Mouse (Mus musculus): ENCODE measurements around the gene Maml2. TPM values are rescaled to one million over a fixed set of nuclear protein-coding genes. Genes with fewer than 3 reads are reported as not detected.
A peak's percentile ranks its signal among the peaks of the same experiment; 100 is the strongest.

Gene Maml2
- polyA plus RNA-seq, 1 experiment: 12.3 TPM

DNA sequence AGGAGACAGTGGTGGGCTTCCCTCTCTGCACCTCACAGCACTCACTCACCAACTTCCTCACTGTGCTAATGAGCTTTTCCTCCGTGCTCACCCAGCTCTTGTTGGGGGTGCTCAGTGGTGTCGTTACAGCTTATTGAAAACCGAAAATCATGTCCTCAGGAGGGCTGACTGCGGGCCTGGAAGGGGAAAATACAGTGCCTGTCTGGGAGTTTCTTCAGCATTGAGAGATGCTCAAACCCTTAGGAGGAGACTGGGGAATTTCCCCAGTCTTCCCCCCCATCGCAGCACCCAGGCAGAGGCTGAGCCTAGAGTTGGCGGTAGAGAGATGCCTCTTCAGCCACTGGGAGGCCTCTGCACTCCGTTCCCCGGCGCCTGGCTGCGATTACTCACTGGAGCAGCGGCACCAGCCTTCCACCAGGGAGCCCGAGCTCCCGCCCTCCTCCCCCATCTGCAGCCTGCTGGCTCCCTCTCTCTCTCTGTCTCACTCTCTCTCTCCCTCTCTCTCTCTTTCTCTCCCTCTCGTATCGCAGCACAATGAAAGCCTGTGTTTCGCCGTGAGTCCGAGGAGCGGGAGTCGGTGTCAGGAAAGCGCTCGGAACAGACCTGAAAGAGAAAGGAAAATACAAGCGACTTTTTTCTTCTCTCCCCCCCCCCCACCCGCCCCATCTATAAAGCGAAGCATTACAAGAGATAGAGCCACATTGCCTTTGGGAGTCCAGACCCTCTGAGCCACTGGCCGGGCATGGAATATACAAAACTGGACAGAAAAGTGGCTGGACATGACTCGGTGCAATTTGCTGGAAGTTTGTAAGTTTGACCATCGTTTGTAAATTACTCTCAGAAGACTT, 1.3 kb upstream of the Maml2 start:
- peak; percentile 56 for TF ChIP-seq CTCF (IDR thresholded peaks at IDR 0.05; ENCODE audit: borderline replicate concordance, insufficient read depth, low read depth, low read length)
- peak; percentile 47; the same call in 1 of the 2 replicates for TF ChIP-seq POLR2A (IDR thresholded peaks at IDR 0.05; ENCODE audit: borderline replicate concordance, insufficient read depth, low read length)
- WGBS: under 1% methylated on average over 28 of the region's 28 CpGs
- Histone ChIP-seq H3K4me1 (ENCODE audit: control insufficient read depth, insufficient read depth, low read length) (peaks cover 1% of the 10 kb centered on the region; the same call in 1 of the 2 replicates), H3K4me3 (replicated peaks; ENCODE audit: insufficient read depth, low read depth, low read length) (peak overlapping the region; percentile 89), H3K27me3 (ENCODE audit: control insufficient read depth, insufficient read depth, low read length) (no peaks in the 10 kb centered on the region), H3K27ac (ENCODE audit: insufficient read depth, low read length) (peak overlapping the region; percentile 81)
- peak; percentile 86 to 89 for DNase-seq

DNA sequence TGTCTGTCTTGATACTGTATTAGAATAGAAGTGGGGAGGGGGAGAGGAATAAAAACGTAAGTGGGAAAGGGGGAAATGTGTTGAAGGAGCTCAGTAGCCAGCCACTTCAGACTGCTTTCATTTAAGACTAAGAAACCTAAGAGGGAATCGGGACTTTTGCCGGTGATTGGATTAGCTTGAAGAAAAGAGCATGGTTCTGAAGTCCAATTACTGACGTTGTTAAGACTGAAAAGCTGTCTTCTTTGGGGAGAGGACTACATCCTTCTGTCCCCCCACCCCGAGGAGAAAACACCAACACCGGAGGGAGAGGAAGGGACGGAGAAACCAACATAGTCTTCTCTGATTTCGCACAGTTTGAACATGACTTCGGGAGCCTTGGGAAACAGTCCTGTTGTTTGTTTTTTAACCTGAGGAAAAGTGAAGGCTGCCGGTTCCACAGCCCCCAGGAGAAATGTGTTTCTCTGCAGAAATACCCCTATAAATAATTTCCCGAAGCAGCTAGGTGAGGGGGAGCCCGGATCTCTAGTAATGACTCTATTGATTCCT, 562 bp upstream of the Maml2 start:
- H3K27ac ChIP-seq (ENCODE audit: insufficient read depth, low read length): peak overlapping the region; percentile 61; the same call in 1 of the 2 replicates
- under 1% methylated on average over 12 of the region's 12 CpGs for WGBS
- peak overlapping the region; percentile 89 for H3K4me3 ChIP-seq (replicated peaks; ENCODE audit: insufficient read depth, low read depth, low read length)
- no peaks in the 10 kb centered on the region for H3K27me3 ChIP-seq (ENCODE audit: control insufficient read depth, insufficient read depth, low read length)
- DNase-seq: peak in 1 of 2 experiments; percentile 44
- H3K4me1 ChIP-seq (ENCODE audit: control insufficient read depth, insufficient read depth, low read length): peaks cover 3% of the 10 kb centered on the region; the same call in 1 of the 2 replicates
- no peak for TF ChIP-seq CTCF (IDR thresholded peaks at IDR 0.05; ENCODE audit: borderline replicate concordance, insufficient read depth, low read depth, low read length)
- no peak for TF ChIP-seq POLR2A (IDR thresholded peaks at IDR 0.05; ENCODE audit: borderline replicate concordance, insufficient read depth, low read length)

DNA sequence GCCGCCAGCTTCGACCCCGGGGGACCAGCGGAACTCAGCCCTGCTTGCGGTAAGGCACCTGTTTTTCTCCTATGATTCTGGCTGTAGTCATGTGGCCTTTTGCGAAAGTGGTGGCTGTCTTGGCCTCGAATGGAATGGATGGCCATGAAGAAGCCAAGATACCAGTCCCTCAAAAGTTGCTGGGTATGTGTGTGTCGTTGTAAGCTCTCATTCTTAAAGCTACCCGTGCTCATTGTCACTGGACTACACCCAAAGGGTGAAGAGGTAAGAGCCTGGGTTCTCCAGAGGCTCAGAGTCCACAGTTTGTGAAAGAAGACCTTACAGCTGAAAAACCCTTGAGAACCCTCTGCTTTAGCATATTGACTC, 739 bp downstream of the Maml2 start:
- Histone ChIP-seq H3K27me3 (ENCODE audit: control insufficient read depth, insufficient read depth, low read length) (no peaks in the 10 kb centered on the region), H3K4me1 (ENCODE audit: control insufficient read depth, insufficient read depth, low read length) (peaks cover 3% of the 10 kb centered on the region; the same call in 1 of the 2 replicates), H3K4me3 (replicated peaks; ENCODE audit: insufficient read depth, low read depth, low read length) (peak overlapping the region; percentile 89), H3K27ac (ENCODE audit: insufficient read depth, low read length) (peak overlapping the region; percentile 40)
- no peak for TF ChIP-seq CTCF (IDR thresholded peaks at IDR 0.05; ENCODE audit: borderline replicate concordance, insufficient read depth, low read depth, low read length)
- TF ChIP-seq POLR2A (IDR thresholded peaks at IDR 0.05; ENCODE audit: borderline replicate concordance, insufficient read depth, low read length): no peak
- 4% methylated on average over 9 of the region's 9 CpGs for WGBS
- DNase-seq: no peak

DNA sequence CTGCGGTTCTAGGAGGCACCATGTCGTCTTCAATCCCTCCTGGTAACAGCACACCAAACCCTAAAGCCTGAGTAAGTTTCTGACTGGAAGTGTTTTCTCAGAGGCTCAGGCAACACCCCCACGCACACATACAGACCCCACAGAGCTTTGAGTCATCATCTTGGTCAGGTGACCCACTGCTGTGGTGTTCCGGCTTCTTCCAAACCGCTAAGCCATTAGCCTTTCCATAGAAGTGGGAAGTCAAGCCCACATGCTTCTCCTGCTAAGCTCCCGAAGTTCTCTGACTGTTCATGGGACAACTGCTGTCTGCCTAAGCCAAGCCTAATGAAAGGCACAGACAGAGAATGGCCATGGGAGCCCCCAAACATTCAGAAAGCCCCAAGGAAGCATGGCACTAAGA, 1.4 kb downstream of the Maml2 start:
- peaks cover 7% of the 10 kb centered on the region; the same call in 1 of the 2 replicates for H3K4me1 ChIP-seq (ENCODE audit: control insufficient read depth, insufficient read depth, low read length)
- 19% methylated on average over 6 of the region's 6 CpGs for WGBS
- peak overlapping the region; percentile 49 for H3K4me3 ChIP-seq (replicated peaks; ENCODE audit: insufficient read depth, low read depth, low read length)
- H3K27ac ChIP-seq (ENCODE audit: insufficient read depth, low read length): peak overlapping the region; percentile 46
- TF ChIP-seq CTCF (IDR thresholded peaks at IDR 0.05; ENCODE audit: borderline replicate concordance, insufficient read depth, low read depth, low read length) (no peak), POLR2A (IDR thresholded peaks at IDR 0.05; ENCODE audit: borderline replicate concordance, insufficient read depth, low read length) (no peak)
- peak; percentile 42 to 43 for DNase-seq
- no peaks in the 10 kb centered on the region for H3K27me3 ChIP-seq (ENCODE audit: control insufficient read depth, insufficient read depth, low read length)

DNA sequence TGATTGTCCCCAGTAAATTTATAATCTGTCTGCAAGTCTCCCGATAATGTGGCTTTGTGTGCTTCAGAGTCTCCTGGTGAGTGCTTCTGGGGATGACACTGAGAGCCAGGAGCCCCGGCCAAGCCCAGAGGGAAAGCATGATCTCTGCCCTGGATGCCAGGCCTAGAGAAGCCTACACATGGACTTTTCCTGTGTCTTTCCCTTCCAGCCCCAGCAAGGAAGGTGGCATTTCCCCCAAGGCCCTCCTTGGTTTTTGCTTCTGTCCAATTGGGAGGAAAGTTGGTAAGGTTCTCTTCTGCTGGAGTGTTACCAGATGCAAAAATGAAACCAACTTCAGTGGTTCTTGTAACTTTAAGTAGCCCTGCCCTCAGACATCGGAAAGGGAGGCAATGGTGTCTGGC, 2.3 kb downstream of the Maml2 start:
- peak overlapping the region; percentile 25; the same call in 1 of the 2 replicates for H3K27ac ChIP-seq (ENCODE audit: insufficient read depth, low read length)
- DNase-seq: peak; percentile 42 to 49
- WGBS: 4% methylated on average over 3 of the region's 3 CpGs

DNA sequence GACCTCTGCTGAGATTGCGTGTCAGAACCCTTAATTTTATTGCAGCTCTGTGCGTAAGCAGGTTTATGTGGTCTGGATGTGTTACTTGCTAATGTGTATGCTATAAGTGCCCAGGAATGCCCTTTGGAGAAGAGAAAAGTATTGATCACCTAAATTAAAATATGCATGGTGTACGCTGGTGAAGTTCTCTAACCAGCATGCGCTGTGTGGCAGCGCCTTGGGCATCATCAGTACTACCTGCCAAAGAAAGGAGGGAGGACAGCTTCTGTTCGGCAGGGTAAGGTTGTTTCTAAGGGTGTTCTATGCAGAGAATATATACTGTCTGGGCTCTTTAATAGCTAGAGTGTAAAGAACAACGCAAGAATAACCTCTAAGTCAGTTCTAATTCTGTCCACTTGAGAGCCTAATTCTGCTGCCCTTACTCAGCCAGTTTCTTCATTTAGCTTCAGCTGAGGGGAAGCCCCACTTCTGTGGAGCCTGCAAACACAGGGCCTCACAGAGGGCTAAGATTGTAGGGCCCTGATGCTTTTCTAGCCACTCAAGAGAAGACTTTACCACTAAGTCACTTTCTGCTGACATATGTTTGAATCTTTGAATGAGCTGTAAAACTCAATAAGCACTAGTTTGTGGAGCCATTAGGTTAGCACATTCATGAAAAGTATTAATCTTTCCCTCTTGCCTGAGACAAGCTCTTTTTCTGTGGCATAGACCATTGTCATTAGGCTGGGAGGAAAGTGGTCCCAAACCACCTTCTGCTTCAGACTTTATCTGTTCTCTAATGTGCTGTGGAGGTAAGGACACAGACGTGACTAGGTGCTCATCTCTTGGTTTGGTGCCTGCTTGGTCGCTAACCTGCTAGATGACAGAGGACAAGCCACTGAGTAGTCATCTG, 3.4 kb downstream of the Maml2 start:
- 31% methylated on average over 9 of the region's 9 CpGs for WGBS
- no peak for TF ChIP-seq CTCF (IDR thresholded peaks at IDR 0.05; ENCODE audit: borderline replicate concordance, insufficient read depth, low read depth, low read length)
- TF ChIP-seq POLR2A (IDR thresholded peaks at IDR 0.05; ENCODE audit: borderline replicate concordance, insufficient read depth, low read length): no peak
- H3K27me3 ChIP-seq (ENCODE audit: control insufficient read depth, insufficient read depth, low read length): no peaks in the 10 kb centered on the region
- peak; percentile 28 for DNase-seq
- H3K4me3 ChIP-seq (replicated peaks; ENCODE audit: insufficient read depth, low read depth, low read length): peak overlapping the region; percentile 43
- no peak overlapping the region; the same call in 1 of the 2 replicates for H3K27ac ChIP-seq (ENCODE audit: insufficient read depth, low read length)
- peaks cover 7% of the 10 kb centered on the region; the same call in 1 of the 2 replicates for H3K4me1 ChIP-seq (ENCODE audit: control insufficient read depth, insufficient read depth, low read length)

More for the DNA sequence above, 2.3 kb downstream of the Maml2 start:
- Histone ChIP-seq H3K27me3 (ENCODE audit: control insufficient read depth, insufficient read depth, low read length) (no peaks in the 10 kb centered on the region), H3K4me1 (ENCODE audit: control insufficient read depth, insufficient read depth, low read length) (peaks cover 7% of the 10 kb centered on the region; the same call in 1 of the 2 replicates), H3K4me3 (replicated peaks; ENCODE audit: insufficient read depth, low read depth, low read length) (peak overlapping the region; percentile 43)
- TF ChIP-seq CTCF (IDR thresholded peaks at IDR 0.05; ENCODE audit: borderline replicate concordance, insufficient read depth, low read depth, low read length) (no peak), POLR2A (IDR thresholded peaks at IDR 0.05; ENCODE audit: borderline replicate concordance, insufficient read depth, low read length) (no peak)

DNA sequence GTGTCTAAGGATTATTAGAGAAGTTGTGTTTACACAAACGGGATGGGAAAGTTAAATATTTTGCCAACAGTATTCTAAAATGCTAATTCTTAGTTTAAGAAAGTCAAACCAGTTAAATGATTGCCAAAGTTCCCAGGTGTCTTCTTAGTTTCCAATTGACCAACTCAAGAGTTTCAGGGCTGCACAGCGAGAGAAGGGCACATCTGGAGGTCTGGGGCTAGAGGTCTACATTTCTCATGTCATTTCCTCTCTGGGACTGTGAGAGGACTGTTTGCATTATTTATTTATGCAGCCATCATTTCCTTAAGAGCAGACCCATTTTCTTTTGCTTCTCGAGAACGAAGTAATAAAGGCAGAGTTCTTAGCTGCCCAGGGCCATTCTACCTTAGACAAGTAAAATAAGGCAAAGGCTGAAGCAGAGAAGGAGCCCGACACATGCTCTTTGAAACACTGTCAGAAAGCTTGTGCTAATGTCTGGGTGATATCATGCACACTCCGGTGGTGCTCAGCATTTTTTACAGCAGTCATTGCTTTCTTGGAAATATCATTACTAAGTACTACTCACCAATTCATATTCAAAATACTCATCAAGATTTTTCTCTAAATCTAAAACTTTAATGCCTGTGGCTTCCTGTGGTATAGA, 4.5 kb downstream of the Maml2 start:
- Histone ChIP-seq H3K4me3 (replicated peaks; ENCODE audit: insufficient read depth, low read depth, low read length) (peak overlapping the region; percentile 43), H3K4me1 (ENCODE audit: control insufficient read depth, insufficient read depth, low read length) (peaks cover 7% of the 10 kb centered on the region; the same call in 1 of the 2 replicates), H3K27ac (ENCODE audit: insufficient read depth, low read length) (no peak overlapping the region), H3K27me3 (ENCODE audit: control insufficient read depth, insufficient read depth, low read length) (no peaks in the 10 kb centered on the region)
- TF ChIP-seq POLR2A (IDR thresholded peaks at IDR 0.05; ENCODE audit: borderline replicate concordance, insufficient read depth, low read length): no peak
- TF ChIP-seq CTCF (IDR thresholded peaks at IDR 0.05; ENCODE audit: borderline replicate concordance, insufficient read depth, low read depth, low read length): no peak
- no peak for DNase-seq
- WGBS: 54% methylated on average over 6 of the region's 6 CpGs
